Mouse (Mus musculus) heart, postnatal 25 days (tissue): Measurements from ENCODE around the gene Hoxd4. TPM values are rescaled to one million over a fixed set of nuclear protein-coding genes. Genes with fewer than 3 reads are reported as not detected.

Experiments used
- DNase-seq: peaks from one replicate; pipeline ENCODE4 v3.0.0; 2022; ENCODE audit warnings: low spot score
- intact Hi-C: fragments of 180-260 bp; cut with DNase I; formaldehyde crosslinking; loops from one replicate; pipeline ENCODE4 v1.15.1; 2025
- total RNA-seq, 2 experiments: library from RNA; stranded (reverse); gene quantifications; 2 replicates each; pipeline ENCODE4 v1.2.3; 2021

Gene Hoxd4
- total RNA-seq, 2 experiments from 2014 or later = 0.42 to 0.56 TPM

DNA sequence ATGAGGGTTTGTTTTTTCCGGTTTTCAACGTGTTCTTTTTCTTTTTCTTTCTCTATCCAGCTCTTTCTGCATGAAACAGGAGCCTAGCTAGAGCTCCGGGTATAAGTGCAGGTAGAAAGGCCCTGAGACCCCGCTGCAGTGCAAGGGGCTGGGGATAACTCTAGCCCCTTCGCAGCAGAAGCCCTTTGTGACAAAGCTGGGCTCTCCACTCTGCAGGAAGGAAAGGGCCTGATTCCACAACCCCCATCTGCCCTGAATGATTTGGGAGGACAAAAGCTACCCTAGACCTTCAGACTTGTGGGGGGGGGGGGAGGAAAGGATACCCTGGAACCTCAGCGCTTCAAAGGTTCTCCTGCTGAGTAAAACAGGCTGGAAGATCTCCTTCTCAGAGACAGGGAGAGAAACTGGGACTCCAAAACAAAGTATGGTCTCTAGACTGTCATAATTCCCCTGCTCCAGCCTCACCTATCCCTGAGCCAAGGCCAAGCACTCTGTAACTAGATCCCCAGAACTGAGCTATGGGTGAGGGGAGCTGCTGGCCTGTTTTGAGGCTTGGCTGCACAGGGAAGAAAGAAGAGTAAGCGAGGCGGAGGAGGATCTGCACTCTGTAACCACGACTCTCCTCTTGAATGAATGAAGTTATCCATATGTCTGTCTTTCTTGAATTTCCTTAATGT lies 35.2 kb upstream of the Hoxd4 start:
- DNase-seq = no peak
- intact Hi-C loops = no loop called here

- intact Hi-C loops = no loop called here
- DNase-seq = no peak
These were observed 34.6 kb upstream of the Hoxd4 start for GRCm38 (mm10) chr2:74677106-74677505.

- no peak for DNase-seq
- intact Hi-C loops = no loop called here
These were observed 32.7 kb upstream of the Hoxd4 start, which contains the start of gene Hoxd11 for GRCm38 (mm10) chr2:74678891-74679595. Gene Hoxd11, plus strand, starts transcription at chr2:74679557.

DNA sequence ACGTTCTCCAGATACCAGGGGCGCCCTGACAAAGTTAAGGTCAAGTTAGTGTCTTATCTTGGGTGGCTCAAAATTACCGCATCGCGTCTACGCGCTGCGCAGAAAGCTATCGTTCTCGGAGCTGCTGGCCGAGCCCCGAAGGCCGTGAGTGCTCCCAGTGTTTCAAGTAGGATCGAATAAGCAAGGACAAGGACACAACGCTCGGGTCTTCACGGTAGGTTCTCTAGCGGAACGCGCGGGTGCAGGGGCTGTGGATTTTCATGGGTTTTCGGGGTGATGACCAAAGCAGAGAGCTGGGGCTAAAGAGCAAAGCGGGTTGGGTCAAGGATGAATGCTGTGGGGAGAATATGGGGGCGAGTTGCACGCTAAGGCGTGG lies 32.1 kb upstream of the Hoxd4 start:
- intact Hi-C loops = no loop called here
- no peak for DNase-seq

DNA sequence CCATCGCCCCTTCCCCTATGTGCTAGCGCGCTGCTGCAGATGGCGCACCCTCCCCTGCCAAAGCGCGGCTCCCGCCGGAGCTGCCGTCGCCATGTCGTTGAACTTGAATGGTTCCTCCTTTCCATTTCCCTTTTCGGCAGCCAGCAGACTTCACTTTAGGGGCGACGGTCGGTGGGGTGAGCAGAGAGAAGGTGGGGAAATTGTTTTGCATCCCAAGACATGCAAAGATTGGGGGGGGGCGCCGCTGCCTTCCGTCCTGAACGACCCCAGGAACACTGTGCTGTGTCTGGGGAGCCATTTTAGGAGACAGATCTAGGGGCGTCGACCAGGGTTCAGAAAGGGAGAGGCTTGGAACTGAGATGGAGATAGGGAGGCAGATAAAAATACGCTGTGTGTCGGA lies 31.7 kb upstream of the Hoxd4 start:
- no peak for DNase-seq
- intact Hi-C loops = no loop called here

GRCm38 (mm10) chr2:74680561-74681398 lies 30.9 kb upstream of the Hoxd4 start:
- intact Hi-C loops = no loop called here
- no peak for DNase-seq

DNA sequence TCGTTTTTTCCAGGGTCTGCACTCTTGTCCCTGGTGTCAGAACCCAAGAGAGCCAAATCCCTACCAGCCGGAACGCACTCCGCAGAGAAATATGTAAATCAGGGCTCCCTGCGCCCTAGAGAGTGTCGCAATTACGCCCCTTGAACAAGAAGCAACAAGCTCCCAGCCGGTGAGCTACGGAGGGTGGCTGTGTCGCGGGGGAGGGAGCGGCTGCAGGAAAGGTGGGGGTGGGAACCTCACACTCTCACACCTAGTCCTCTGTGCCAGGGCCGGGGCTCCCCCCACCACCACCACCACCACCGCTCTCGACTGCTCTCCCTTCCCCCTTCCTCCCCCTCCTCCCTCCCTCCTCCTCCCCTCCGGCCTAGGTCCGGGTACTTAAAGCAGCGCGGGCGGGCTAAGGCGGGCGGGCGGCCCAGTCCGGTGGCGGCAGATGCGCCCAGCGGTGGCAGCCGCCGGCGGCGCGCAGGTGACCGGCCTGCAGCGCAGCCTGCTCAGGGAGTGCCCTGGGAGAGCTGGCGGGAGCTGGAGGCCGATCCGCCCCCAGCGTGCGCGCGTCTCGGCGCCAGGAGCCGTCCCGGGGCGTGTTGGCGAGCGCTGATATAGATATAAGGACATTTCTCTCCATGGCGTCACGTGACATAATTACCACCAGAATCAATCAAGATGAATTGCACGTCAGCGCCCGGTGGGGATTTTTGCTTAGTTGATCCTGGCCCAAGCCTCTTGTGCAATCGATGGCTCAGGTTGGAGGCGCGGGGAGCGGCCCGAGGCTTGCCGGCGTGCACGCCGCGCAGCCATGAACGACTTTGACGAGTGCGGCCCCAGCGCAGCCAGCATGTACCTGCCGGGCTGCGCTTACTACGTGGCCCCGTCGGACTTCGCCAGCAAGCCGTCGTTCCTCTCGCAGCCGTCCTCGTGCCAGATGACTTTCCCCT lies 29.9 kb upstream of the Hoxd4 start:
- DNase-seq = no peak
- intact Hi-C loops = no loop called here

GRCm38 (mm10) chr2:74682796-74683195 lies 28.9 kb upstream of the Hoxd4 start:
- DNase-seq = no peak
- intact Hi-C loops = no loop called here

GRCm38 (mm10) chr2:74683471-74683951 lies 28.2 kb upstream of the Hoxd4 start:
- no peak for DNase-seq
- intact Hi-C loops = no loop called here

GRCm38 (mm10) chr2:74684106-74684505 lies 27.6 kb upstream of the Hoxd4 start:
- no peak for DNase-seq
- intact Hi-C loops = no loop called here

DNA sequence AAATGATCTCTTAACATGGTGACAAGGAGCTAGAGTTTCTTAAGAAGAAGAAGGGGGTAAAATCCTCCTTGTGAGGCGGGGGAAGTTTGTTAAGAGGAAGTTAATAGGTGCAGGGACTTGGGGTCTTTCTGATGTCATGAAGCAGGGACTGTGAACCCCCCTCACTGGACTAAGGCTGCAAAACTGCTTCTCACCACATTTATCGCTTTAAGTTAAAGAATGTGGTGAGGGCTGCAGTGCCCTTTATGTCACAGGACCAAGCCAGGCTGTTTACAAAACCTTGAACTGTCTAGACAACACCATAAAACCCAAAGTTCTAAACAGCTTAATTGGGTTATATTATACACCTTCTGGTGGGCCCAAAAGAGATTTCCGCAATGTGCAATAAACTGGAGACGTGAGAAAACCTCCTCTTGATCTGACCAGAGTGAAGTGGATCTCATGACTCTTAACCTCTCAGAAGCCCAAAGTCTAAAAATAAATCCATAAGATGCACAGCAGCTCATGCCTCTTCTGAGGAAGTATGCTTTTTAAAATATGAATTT lies 26.6 kb upstream of the Hoxd4 start:
- intact Hi-C loops = no loop called here
- no peak for DNase-seq

DNA sequence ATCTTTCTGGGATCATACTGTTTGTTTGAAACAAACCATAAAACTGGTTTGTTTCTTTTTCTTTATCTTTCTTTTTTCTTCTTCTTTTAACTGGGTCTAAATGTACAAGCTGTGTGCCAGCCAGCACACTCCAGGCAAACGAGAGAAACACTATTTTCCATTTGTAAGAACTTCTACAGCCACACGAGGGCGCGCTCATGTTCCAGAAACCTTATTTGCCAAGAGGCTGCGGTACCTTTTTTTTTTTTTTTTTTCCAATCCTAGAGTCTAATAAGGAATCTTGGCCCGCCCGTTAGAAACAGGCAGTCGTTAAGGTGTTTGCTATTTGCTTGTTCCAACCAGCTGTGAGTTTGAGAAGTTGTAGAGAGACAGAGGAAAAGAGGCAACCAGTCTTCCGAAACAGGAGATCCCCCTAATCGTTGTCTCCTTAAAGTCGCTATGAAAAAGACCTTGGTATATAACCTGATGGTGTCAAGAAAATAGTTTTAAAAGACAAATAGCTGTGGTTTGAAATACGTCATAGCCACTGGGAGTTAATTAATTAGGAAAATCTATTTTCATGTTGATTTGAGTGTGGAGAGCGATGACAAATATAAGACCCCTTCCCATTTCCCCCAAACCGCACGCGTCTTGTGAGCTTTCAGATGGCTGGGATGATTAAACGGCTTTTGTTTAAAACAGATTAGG lies 25.3 kb upstream of the Hoxd4 start:
- intact Hi-C loops = no loop called here
- DNase-seq = no peak

DNA sequence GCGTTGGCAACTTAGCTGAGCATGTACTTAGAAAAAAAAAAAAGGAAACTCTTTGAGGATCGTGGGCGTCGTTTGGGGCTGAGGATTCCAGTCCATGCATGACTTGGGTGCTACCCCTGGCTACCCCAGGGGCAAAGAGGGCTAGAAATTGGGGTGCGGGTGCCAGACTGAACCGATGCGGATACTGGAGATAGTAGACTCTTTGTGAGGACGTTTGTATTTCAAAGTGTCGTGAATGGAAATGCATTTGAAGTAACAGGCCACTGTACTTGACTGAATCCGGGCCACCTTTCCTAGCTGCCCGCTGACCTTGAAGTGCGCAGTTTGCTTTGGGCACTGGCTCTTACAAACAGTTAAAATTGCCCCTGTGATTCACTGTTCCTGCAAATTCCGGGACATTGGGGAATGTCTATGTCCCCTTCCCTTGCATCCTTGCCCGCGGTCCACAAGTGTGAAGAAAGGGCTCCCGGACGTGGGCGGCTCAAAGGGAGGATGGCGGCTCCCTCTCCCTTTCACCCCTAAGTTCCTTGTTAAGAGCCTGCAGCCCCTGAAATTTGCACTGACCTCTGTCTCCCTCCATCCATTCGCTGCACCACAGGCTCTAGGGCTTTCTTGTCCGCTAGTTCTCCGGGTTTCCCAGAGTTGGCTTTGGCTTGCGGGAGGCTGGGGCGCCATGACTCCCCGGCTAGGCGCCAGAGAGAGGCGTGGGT lies 24.6 kb upstream of the Hoxd4 start:
- no peak for DNase-seq
- intact Hi-C loops = no loop called here

DNA sequence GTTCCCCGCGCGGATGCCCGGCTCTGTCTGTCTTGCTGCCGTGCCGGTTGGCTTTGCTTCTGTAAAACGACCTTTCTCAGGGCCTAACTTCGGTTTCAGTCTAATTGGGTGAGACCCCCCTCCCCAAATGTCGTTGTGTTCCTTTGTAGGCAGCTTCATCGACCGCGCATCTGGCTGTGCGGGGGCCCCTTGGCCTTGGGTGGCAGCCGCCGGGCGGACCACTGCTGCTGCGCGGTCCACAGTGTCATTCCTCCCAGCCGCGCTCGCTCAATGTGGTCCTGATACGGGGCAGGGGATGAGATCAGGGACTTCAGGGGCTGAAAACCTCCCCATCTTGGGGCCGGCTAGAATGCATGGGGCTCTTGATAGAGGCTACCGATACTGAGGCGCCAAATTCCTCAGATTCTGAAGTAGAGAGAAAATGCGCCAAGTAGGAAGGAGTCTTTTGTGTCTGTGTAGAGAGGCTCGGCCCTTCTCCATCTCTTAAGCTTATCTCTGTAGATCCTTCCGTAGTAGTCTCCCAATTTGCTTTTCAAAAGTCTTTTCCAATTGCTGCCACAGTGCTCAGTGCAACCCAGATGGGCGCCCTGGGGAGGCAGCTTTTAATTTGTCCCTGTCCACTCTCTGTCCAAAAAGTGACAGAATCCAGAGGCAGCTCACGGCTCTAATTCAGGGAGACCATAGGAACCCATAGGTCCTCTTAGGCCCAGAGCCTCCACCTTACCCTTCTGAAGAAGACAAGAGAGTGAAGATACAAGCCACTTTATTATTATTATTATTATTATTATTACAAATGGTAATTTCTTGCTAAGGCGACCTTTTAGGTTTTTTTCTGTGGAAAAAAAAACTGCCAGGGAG lies 23.8 kb upstream of the Hoxd4 start:
- intact Hi-C loops = no loop called here
- no peak for DNase-seq

- intact Hi-C loops = no loop called here
- DNase-seq = no peak
These were observed 22.7 kb upstream of the Hoxd4 start for GRCm38 (mm10) chr2:74688795-74689573.

DNA sequence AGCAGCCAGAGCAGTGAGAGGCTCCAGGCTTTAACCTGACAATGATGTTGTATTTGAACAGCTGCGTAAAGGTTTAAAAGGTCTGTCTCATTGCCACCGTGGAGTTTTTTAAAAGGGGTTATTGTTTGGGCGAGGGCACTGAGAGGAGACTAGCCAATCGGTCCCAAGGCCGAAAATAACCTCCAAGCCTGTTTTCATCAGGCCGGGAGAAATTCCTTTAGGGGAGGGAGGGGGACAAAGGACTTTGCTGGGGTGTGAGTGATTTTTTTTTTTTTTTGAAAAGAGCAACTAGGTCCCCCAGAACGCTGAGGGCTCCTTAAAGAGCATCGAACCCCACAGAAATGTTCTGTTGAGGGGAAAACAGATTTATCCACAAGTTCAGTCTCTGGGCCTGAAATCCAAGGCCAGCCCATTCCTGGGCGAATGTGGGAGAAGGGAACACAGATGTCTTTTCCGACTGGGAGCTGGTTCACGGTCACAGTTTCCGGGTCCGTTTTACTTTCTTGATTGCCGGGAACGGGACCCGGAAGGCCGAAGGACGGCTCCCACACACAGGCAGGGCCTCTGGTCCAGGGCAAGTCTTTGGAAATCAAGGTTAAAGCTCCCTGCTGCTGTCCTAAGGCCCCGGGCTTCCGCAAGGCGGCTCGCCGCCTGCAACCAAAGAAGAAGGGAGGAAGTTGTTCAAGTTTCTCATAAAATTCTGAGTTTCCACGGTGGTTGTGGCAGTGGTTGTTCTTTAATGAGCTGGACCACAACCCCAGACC lies 22.0 kb upstream of the Hoxd4 start:
- DNase-seq = no peak
- intact Hi-C loops = loop anchor here (5.0 kb wide), 1 partner anchor 37 kb away; no protein-coding TSS in a partner anchor
